Mouse (Mus musculus) megakaryocyte, embryonic 14.5 days (primary cell): ENCODE measurements around the gene Slc51a. TPM values are rescaled to one million over a fixed set of nuclear protein-coding genes. Genes with fewer than 3 reads are reported as not detected.

Experiments used
- H3K27me3 ChIP-seq: replicated peaks from 2 replicates; pipeline ENCODE3; 2012; ENCODE audit warnings: inconsistent platforms
- H3K36me3 ChIP-seq: replicated peaks from 2 replicates; pipeline ENCODE3; 2012; ENCODE audit warnings: low read length, inconsistent platforms, mixed read lengths
- H3K4me1 ChIP-seq: 2 replicates; pipeline ENCODE4 v1.6.1; 2012; ENCODE audit warnings: inconsistent platforms
- H3K4me3 ChIP-seq: replicated peaks from 2 replicates; pipeline ENCODE3; 2012; ENCODE audit warnings: moderate library complexity, mild to moderate bottlenecking, inconsistent platforms
- H3K9me3 ChIP-seq: 2 replicates; pipeline ENCODE4 v1.6.1; 2012; ENCODE audit warnings: inconsistent platforms
- FLI1 ChIP-seq: IDR thresholded peaks from 2 replicates; pipeline ENCODE4 v1.6.1; 2012; ENCODE audit warnings: low read length, inconsistent platforms, mixed read lengths
- GATA1 ChIP-seq: IDR thresholded peaks from 3 replicates; pipeline ENCODE4 v1.6.1; 2012; ENCODE audit warnings: mixed read lengths, low read length, inconsistent platforms, borderline replicate concordance
- polyA plus RNA-seq: library from polyadenylated mRNA; stranded (reverse); fragments of >175 nt; gene quantifications from 2 replicates; pipeline ENCODE4 v1.2.3, GENCODE M21; 2012; ENCODE audit warnings: low replicate concordance; ENCODE audit not compliant: insufficient read depth

Slc51a gene
- polyA plus RNA-seq, result not detected in 2 replicates

- TF ChIP-seq FLI1 (no peak), GATA1 (no peak)
- Histone ChIP-seq H3K27me3 (peaks cover 10% of the 10 kb centered on the region), H3K4me1 (peaks cover 43% of the 10 kb centered on the region), H3K36me3 (no peaks in the 10 kb centered on the region), H3K9me3 (no peaks in the 10 kb centered on the region), H3K4me3 (no peak within 1 kb of the TSS)
Observed at GRCm38 (mm10) chr16:32487234-32488111, at the start of gene Slc51a. Gene Slc51a (minus strand): TSS chr16:32487879.

- H3K4me3 ChIP-seq, result no peak overlapping the region
- peaks cover 62% of the 10 kb centered on the region for H3K4me1 ChIP-seq
- TF ChIP-seq GATA1 (no peak), FLI1 (no peak)
- H3K27me3 ChIP-seq, result peaks cover 38% of the 10 kb centered on the region
- H3K36me3 ChIP-seq, result peaks cover 8% of the 10 kb centered on the region
- peaks cover 11% of the 10 kb centered on the region for H3K9me3 ChIP-seq
Observed at GRCm38 (mm10) chr16:32535157-32535751, 47.6 kb upstream of the Slc51a start.

- peaks cover 69% of the 10 kb centered on the region for H3K4me1 ChIP-seq
- H3K9me3 ChIP-seq, result peaks cover 11% of the 10 kb centered on the region
- H3K27me3 ChIP-seq, result peaks cover 34% of the 10 kb centered on the region
- TF ChIP-seq FLI1 (no peak), GATA1 (no peak)
- no peak overlapping the region for H3K4me3 ChIP-seq
- H3K36me3 ChIP-seq, result peaks cover 8% of the 10 kb centered on the region
Observed at GRCm38 (mm10) chr16:32532878-32533826, 45.5 kb upstream of the Slc51a start.

GRCm38 (mm10) chr16:32526906-32527305 is 39.2 kb upstream of the Slc51a start:
- peaks cover 46% of the 10 kb centered on the region for H3K4me1 ChIP-seq
- peaks cover 17% of the 10 kb centered on the region for H3K27me3 ChIP-seq
- TF ChIP-seq GATA1 (no peak), FLI1 (no peak)
- peaks cover 8% of the 10 kb centered on the region for H3K36me3 ChIP-seq
- no peak overlapping the region for H3K4me3 ChIP-seq
- peaks cover 11% of the 10 kb centered on the region for H3K9me3 ChIP-seq

- Histone ChIP-seq H3K27me3 (peaks cover 25% of the 10 kb centered on the region), H3K4me1 (peaks cover 50% of the 10 kb centered on the region), H3K36me3 (no peaks in the 10 kb centered on the region), H3K9me3 (no peaks in the 10 kb centered on the region), H3K4me3 (no peak overlapping the region)
- TF ChIP-seq GATA1, result no peak
- no peak for TF ChIP-seq FLI1
Observed at GRCm38 (mm10) chr16:32524244-32524615, 36.6 kb upstream of the Slc51a start.

- H3K4me1 ChIP-seq, result peaks cover 49% of the 10 kb centered on the region
- TF ChIP-seq FLI1 (no peak), GATA1 (no peak)
- H3K4me3 ChIP-seq, result no peak overlapping the region
- H3K36me3 ChIP-seq, result no peaks in the 10 kb centered on the region
- H3K27me3 ChIP-seq, result peaks cover 27% of the 10 kb centered on the region
- H3K9me3 ChIP-seq, result no peaks in the 10 kb centered on the region
Observed at GRCm38 (mm10) chr16:32523462-32524243, 36.0 kb upstream of the Slc51a start.

GRCm38 (mm10) chr16:32522578-32523194 is 35.0 kb upstream of the Slc51a start:
- H3K4me3 ChIP-seq, result no peak overlapping the region
- no peaks in the 10 kb centered on the region for H3K9me3 ChIP-seq
- peaks cover 55% of the 10 kb centered on the region for H3K4me1 ChIP-seq
- H3K27me3 ChIP-seq, result peaks cover 33% of the 10 kb centered on the region
- TF ChIP-seq GATA1, result no peak
- no peak for TF ChIP-seq FLI1
- H3K36me3 ChIP-seq, result no peaks in the 10 kb centered on the region

- peak overlapping the region; percentile 88 for H3K4me3 ChIP-seq
- no peaks in the 10 kb centered on the region for H3K9me3 ChIP-seq
- no peaks in the 10 kb centered on the region for H3K36me3 ChIP-seq
- peaks cover 31% of the 10 kb centered on the region for H3K27me3 ChIP-seq
- no peak for TF ChIP-seq FLI1
- TF ChIP-seq GATA1, result no peak
- H3K4me1 ChIP-seq, result peaks cover 69% of the 10 kb centered on the region
Observed at GRCm38 (mm10) chr16:32520372-32520748, 32.7 kb upstream of the Slc51a start.
